Mouse (Mus musculus) urinary bladder, postnatal 10 days (tissue): ENCODE measurements around the gene Setd5.

ENCODE experiments used
- DNase-seq: peaks from one replicate; pipeline ENCODE4 v3.0.0; 2022; ENCODE audit warnings: low spot score

Gene Setd5

GRCm38 (mm10) chr6:113133360-113133759, 56.2 kb downstream of the Setd5 start:
- no peak for DNase-seq

DNA sequence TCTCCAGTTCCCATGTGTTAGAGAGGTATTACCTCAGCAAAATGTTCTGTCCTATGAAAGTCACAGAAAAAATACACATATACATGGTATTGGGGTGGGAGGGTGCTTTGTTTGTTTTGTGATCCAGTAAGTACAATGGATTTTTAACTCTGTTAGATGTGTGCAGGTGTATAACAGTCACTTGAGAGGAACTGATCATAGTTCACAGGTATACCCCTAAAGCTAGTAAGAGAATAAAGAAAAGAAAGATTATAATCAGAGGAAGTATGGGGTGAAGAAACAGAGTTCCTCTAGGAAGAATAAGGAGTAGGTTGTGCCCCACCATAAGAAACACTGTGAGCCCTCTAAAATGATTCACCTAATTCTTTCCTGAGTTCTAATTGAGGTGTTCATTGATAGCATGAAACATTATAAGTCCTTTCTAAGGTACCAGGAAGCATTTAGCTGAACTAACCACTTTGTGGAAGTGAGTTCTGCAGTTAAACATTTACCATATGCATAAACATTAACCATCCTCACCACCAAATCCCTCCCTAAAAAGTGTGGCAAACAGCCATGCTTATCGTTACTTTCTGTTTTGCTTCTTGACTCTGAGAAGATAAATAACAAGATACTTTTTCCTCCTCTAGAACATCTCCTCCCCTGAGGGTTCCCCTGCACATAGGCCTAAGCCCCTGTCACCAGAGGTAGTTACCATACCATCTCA, 64.4 kb downstream of the Setd5 start:
- no peak for DNase-seq

DNA sequence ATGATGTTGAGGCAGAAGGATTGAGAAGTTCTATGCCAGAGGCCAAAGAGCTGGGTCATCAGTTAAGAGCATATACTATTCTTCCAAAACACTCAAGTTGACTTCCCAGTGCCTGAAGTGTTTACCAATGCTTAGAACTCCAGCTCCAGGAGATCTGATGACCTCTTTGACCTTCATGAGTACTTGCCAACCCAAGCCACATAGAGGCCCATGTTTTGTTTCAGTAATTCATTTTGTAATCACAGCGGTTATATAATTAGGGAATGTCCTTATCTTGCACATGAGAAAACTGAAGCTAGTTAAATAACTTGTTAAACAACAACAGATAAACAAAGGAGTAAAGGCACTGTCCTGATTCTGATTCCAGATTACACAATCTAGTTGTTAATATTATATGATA, 67.6 kb downstream of the Setd5 start:
- DNase-seq = no peak

- DNase-seq = no peak
Observed at GRCm38 (mm10) chr6:113145249-113145648, 68.1 kb downstream of the Setd5 start.

GRCm38 (mm10) chr6:113154071-113154470, 76.9 kb downstream of the Setd5 start:
- no peak for DNase-seq

- DNase-seq = no peak
Observed at GRCm38 (mm10) chr6:113154886-113155285, 77.7 kb downstream of the Setd5 start.

DNA sequence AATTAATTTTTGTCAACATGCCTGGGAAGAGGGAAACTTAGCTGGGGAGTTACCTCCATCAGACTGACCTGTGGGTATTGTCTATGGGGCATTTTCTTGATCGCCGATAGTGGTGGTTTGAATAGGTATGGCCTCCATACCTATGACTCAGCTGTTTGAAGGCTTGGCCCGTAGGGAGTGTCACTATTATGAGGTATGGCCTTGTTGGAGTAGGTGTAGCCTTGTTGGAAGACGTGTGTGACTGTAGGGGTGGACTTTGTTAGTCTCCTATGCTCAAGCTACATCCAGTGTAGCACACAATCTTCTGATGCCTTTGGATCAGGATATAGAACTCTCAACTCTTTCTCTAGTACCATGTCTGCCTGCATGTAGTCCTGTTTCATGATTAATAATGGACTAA, 78.9 kb downstream of the Setd5 start:
- DNase-seq = no peak

GRCm38 (mm10) chr6:113160106-113160505, 82.9 kb downstream of the Setd5 start:
- no peak for DNase-seq

DNA sequence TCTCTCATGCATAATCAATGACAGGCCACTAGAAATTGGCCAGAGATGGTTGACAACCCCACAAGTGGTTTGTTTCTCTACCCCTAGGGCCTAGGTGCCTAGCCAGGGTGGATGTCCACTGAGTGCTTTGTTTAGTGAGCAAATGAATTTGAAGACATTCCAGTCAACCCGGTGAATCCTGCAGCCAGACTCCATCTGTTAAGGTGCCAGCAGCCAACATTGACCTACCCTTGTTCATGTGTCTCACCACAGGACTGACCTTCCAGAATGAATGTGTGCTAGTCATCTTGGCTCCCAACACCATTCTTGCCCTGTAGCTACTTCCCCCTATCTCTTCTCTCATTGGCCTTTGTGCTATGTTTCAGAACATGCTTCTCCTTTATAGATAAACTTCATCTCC, 84.8 kb downstream of the Setd5 start:
- DNase-seq = no peak

DNA sequence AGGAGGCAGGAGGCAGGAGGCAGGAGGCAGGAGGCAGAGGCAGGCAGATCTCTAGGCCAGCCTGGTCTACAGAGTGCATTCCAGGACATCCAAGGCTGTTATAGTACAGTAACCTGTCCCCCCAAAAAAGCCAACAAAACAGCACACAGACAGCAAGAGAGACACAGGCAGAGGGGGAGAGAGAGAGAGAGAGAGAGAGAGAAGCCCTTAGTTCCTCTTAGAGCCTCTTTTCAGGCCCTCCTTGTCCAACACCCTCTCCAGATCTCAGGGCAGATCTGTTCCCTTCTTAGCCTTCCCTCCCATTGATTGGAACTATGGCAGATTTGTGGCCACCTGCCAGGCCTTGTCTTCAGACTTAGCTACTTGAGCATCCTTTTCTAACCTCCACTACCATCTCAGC, 86.3 kb downstream of the Setd5 start:
- no peak for DNase-seq

GRCm38 (mm10) chr6:113166661-113167251, 89.6 kb downstream of the Setd5 start:
- DNase-seq = peak; percentile 25

DNA sequence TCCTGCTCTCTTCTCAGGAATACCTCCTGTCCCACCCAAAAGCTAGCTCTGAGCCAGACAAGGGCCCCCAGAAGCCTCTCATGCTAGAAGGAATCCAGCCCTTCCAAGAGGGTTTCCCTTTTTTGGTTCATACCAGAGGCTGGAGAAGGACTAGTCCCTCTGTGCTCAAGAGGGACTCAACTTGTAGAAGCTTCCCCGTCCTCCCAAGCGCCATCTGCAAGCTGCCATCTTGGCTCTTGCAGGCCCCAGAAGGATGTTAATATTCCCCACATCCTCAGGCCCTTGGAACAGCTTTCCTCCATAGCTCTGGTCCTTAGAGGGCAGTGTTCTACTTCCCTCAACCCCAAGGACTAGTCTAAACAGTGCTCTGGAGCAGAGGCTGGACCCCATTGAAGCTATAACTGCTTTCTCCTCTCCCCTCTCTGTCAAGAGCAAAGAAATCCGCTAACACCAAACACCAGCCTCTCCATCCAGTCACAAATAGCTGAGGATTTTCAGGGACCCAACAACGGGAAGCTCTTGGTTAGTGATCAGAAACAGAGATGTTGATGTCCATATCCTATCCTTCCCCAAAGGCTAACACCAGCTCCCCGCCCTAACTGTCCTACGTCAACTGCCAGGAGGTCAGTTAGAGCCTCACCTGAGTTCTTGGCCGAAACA, 91.3 kb downstream of the Setd5 start:
- no peak for DNase-seq

DNA sequence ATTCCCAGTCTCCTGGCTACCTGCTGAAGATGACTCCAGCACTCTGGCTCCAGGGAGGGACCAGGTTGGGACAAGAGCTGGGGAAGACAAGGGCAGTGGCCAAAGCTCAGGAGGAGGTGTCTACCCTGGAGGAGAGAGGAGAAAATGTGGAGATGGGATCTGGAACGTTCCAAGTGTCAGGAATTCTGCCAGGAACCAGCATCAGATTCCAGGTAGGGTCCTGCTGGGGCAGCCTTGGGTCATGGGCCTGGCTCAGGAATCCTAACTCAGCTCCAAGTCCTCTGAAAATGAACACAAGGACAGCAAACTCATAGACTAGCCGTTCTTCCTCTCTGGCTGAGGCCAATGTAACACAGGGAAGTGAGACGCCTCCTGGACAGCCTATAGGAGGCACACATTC, 92.7 kb downstream of the Setd5 start:
- DNase-seq = no peak

GRCm38 (mm10) chr6:113170651-113171050, 93.5 kb downstream of the Setd5 start:
- DNase-seq = no peak

DNA sequence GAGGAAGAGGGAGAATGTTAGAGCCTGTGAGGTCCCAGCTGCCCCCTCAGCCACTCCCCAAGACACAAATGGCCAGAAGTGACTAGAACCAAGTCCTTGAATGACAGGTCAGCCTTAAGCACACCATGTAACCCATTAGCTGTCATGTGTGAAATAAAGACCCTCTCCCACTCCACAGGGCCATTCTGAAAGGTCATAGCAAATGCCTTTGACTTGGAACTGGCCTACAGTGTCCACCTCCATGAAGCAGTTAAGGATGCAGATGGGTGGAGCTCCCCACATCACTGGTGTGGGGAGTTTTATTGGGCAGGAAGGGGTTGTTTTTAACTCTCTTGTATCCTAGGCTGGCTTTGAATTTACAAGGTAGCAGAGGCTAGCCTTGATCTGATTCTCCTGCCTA, 94.8 kb downstream of the Setd5 start:
- DNase-seq = no peak

GRCm38 (mm10) chr6:113172568-113172967, 95.4 kb downstream of the Setd5 start:
- DNase-seq = no peak

DNA sequence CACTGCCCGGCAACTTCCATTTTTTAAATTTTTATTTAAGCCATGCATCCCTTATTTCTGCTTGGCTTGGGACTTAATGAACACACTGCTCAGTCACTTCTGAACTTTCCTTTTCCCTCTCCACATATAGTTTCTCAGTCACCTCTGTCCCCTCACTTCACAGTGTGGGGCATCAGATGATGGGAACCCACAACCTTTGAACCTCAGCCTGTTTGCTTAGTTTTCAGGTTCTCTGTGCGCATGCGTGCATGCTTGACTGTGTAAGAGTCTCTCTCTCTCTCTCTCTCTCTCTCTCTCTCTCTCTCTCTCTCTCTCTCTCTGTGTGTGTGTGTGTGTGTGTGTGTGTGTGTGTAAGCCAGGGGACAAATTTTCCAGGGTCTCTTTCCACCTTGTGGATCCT, 98.3 kb downstream of the Setd5 start:
- no peak for DNase-seq

DNA sequence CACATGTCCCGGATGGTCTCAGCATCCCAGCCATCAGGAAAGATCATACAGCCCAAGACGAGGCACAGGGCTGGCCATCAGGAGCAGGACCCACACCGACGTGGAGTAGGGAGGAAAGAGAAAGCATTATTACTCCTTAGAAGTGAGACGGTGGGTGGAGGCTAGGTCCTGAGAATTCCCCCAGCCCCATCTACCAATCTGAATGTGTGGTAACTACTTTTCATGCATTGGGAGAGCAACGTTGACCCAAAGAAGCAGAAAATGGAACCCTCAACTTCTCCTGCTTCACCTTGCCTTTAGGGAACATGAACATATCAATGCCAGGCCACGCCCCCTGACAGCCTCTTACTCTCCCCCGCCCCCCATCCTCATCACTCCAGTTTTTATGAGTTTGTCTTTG, 99.4 kb downstream of the Setd5 start:
- no peak for DNase-seq

DNA sequence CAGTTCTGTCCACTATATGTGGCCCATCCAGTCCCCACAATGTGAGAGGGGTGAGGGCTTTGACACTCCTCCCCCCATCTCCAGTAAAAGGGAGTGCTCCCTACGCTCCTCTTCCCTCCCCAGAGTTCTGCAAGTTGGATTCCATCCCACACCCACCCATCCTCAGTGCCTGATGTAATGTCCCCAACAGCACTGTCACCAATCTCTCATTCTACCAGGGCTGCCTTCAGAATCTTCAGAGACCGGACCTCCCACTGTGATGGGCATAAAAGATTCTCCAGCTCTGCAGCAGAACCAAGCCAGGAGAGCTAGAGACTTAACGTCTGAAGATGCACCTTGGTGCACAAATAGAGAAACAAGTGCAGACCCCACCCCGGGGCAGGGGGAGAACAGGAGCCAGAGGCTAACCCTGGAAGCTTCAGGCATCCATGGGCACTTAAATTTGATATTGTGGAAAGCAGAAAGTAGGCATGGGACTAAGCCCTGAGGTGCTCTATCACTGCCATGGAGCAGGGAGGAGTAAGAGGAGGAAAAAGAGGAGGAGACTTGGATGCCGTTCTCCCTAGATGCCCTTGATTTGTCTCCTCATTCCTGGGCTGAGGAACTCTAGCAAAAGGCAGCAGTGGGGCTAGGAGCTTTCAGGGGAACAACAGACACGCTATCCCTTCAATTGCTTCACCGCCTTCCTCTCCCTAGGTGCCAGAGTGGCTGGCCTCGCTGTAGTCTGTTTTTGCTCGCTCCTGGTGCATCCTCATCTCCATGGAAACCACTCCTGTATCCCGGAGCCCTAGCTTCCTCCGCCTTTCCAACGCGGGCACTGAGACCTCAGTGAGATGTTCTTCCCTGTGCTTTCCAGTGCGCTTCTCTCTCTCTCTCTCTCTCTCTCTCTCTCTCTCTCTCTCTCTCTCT, 101.4 kb downstream of the Setd5 start:
- no peak for DNase-seq

DNA sequence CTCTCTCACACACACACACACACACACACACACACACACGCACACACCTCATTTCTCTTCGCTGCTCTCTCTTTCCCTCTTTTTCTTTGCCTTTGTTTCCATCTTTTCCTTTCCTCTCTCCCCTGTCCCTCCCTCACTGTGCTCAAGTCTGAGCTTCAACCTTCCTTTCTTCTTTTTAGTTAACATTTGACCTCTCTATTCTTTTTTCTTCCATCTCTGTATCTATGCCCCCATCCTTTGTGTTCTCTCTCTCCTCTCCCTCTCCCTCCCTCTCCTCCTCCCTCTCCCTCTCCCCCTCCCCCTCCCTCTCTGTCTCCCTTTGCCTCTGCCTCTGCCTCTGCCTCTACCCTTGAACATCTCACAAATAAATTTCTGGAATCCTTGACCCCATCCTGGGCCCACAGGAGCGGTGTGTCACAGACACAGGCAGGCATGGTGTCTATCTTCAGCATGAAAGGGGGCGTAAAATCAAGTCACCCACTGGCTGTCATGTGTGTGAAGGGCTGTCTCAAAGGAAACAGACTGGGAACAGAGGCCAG, 102.1 kb downstream of the Setd5 start:
- DNase-seq = no peak

- no peak for DNase-seq
Observed at GRCm38 (mm10) chr6:113184163-113184562, 107.0 kb downstream of the Setd5 start.

GRCm38 (mm10) chr6:113184866-113185525, 107.8 kb downstream of the Setd5 start:
- DNase-seq = no peak
